In genomic region chr7:105527306-105527937, GRCm38 (mm10) we compare ENCODE assay signal across 8 mouse cellular contexts. TPM values are rescaled to one million over a fixed set of nuclear protein-coding genes. Genes with fewer than 3 reads are reported as not detected.
DNase-seq lines count a peak whose midpoint lies in the region; ATAC-seq and TF ChIP-seq lines count a peak whose summit lies in the region.

No protein-coding gene starts in this region.

- TF ChIP-seq RAD21 in MEL (IDR thresholded peaks at IDR 0.05; ENCODE audit: low read depth, low read length), result peak; percentile 55

- TF ChIP-seq CTCF in heart, adult 2 months (IDR thresholded peaks at IDR 0.05), result peak; percentile 77
- peak; percentile 34 to 59 (median 35) for TF ChIP-seq CTCF in MEL (IDR thresholded peaks at IDR 0.05 in 2 of 3, conservative IDR thresholded peaks at IDR 0.05 in 1 of 3; ENCODE audit: control insufficient read depth in 1 of 3, insufficient read depth in 1 of 3, low read depth in 2 of 3, low read length in 3 of 3, poor library complexity in 1 of 3, severe bottlenecking in 1 of 3)
- peak; percentile 59 for TF ChIP-seq CTCF in liver, embryonic 14.5 days (IDR thresholded peaks at IDR 0.05; ENCODE audit: low read depth)

- intact Hi-C loops in heart, adult 2 months (cut with DNase I), result no loop called here

- WGBS in heart, adult 2 months, result 65% methylated on average over 1 of the region's 1 CpGs
- 64% methylated on average over 1 of the region's 1 CpGs for WGBS in heart, embryonic 11.5 days (ENCODE audit: insufficient replicate concordance)
- WGBS in hindbrain, embryonic 16.5 days, result 52% methylated on average over 1 of the region's 1 CpGs
- 41% methylated on average over 1 of the region's 1 CpGs for WGBS in liver, embryonic 14.5 days (ENCODE audit: insufficient replicate concordance)

- H3K27ac ChIP-seq in heart, adult 2 months, result no peak overlapping the region
- H3K27ac ChIP-seq in heart, embryonic 11.5 days (ENCODE audit: low read depth, low read length), result no peak overlapping the region
- no peak overlapping the region for H3K27ac ChIP-seq in MEL (ENCODE audit: control insufficient read depth, low read depth, low read length)
- no peak overlapping the region for H3K27ac ChIP-seq in hindbrain, embryonic 16.5 days (ENCODE audit: low read depth, low read length)
- no peak overlapping the region for H3K27ac ChIP-seq in liver, embryonic 14.5 days

- H3K4me3 ChIP-seq in heart, adult 2 months, result no peak overlapping the region
- H3K4me3 ChIP-seq in heart, embryonic 11.5 days (ENCODE audit: low read depth, low read length), result no peak overlapping the region
- no peak overlapping the region for H3K4me3 ChIP-seq in MEL (ENCODE audit: control insufficient read depth in 1 of 2, insufficient read depth in 1 of 2, low read depth in 2 of 2, low read length in 2 of 2)
- no peak overlapping the region for H3K4me3 ChIP-seq in hindbrain, embryonic 16.5 days (ENCODE audit: low read length)
- no peak overlapping the region for H3K4me3 ChIP-seq in liver, embryonic 14.5 days (ENCODE audit: insufficient read depth in 1 of 2, low read depth in 2 of 2, low read length in 2 of 2)

- no peaks in the 10 kb centered on the region for H3K79me2 ChIP-seq in heart, adult 2 months (replicated peaks; ENCODE audit: control insufficient read depth, insufficient read depth, low read length)
- no peaks in the 10 kb centered on the region for H3K79me2 ChIP-seq in MEL (ENCODE audit: control insufficient read depth, insufficient read depth, low read length, poor library complexity)

- no peak overlapping the region for H3K4me2 ChIP-seq in heart, embryonic 11.5 days
- H3K4me2 ChIP-seq in hindbrain, embryonic 16.5 days (ENCODE audit: low read length), result no peak overlapping the region
- H3K4me2 ChIP-seq in liver, embryonic 14.5 days (ENCODE audit: low read depth), result no peak overlapping the region

- no peak for DNase-seq in heart, adult 2 months
- DNase-seq in MEL (ENCODE audit: low read depth, low spot score), result peak; percentile 24
- DNase-seq in embryo, embryonic 9.5 days (ENCODE audit: extremely low spot score), result peak; percentile 31
- DNase-seq in liver, embryonic 14.5 days (ENCODE audit: low read depth in 3 of 3, low spot score in 3 of 3), result no peak
- DNase-seq in right cerebral cortex, postnatal 4 days, result peak; percentile 12
- DNase-seq in urinary bladder, postnatal 10 days (ENCODE audit: low spot score), result no peak

- H3K4me1 ChIP-seq in heart, adult 2 months (ENCODE audit: control insufficient read depth, insufficient read depth, low read length), result no peaks in the 10 kb centered on the region
- H3K4me1 ChIP-seq in heart, embryonic 11.5 days (ENCODE audit: control insufficient read depth, insufficient read depth, low read length), result no peaks in the 10 kb centered on the region
- no peaks in the 10 kb centered on the region for H3K4me1 ChIP-seq in MEL (ENCODE audit: control insufficient read depth in 1 of 2, insufficient read depth in 2 of 2, low read length in 2 of 2)
- no peaks in the 10 kb centered on the region for H3K4me1 ChIP-seq in hindbrain, embryonic 16.5 days (ENCODE audit: control insufficient read depth, insufficient read depth, low read depth, low read length)
- no peaks in the 10 kb centered on the region for H3K4me1 ChIP-seq in liver, embryonic 14.5 days (replicated peaks; ENCODE audit: control insufficient read depth in 2 of 2, insufficient read depth in 2 of 2, low read length in 1 of 2)

- TF ChIP-seq EP300 in heart, adult 2 months (IDR thresholded peaks at IDR 0.05; ENCODE audit: insufficient read depth, low read depth, low read length), result no peak
- no peak for TF ChIP-seq EP300 in MEL (IDR thresholded peaks at IDR 0.05; ENCODE audit: low read depth in 1 of 2, low read length in 2 of 2)
- TF ChIP-seq EP300 in liver, embryonic 14.5 days (IDR thresholded peaks at IDR 0.05; ENCODE audit: low read depth), result no peak

- no peaks in the 10 kb centered on the region for H3K36me3 ChIP-seq in heart, adult 2 months (ENCODE audit: control insufficient read depth, insufficient read depth, low read length)
- no peaks in the 10 kb centered on the region for H3K36me3 ChIP-seq in heart, embryonic 11.5 days (ENCODE audit: control insufficient read depth, insufficient read depth, low read length)
- no peaks in the 10 kb centered on the region for H3K36me3 ChIP-seq in MEL (ENCODE audit: control insufficient read depth in 1 of 2, insufficient read depth in 2 of 2, low read length in 2 of 2)
- H3K36me3 ChIP-seq in hindbrain, embryonic 16.5 days (ENCODE audit: control insufficient read depth, insufficient read depth, low read length), result no peaks in the 10 kb centered on the region
- H3K36me3 ChIP-seq in liver, embryonic 14.5 days (replicated peaks; ENCODE audit: control insufficient read depth, insufficient read depth, low read depth), result no peaks in the 10 kb centered on the region

- no peak for ATAC-seq in heart, embryonic 11.5 days (replicated peaks; ENCODE audit: insufficient number of reproducible peaks, low FRiP score, low TSS enrichment)
- peak; percentile 92 for ATAC-seq in hindbrain, embryonic 16.5 days
- ATAC-seq in liver, embryonic 14.5 days (ENCODE audit: insufficient read depth), result no peak

- H3K9me3 ChIP-seq in heart, embryonic 11.5 days (replicated peaks; ENCODE audit: control insufficient read depth, low read length), result no peaks in the 10 kb centered on the region
- no peaks in the 10 kb centered on the region for H3K9me3 ChIP-seq in MEL (replicated peaks; ENCODE audit: insufficient read depth, low read length)
- H3K9me3 ChIP-seq in hindbrain, embryonic 16.5 days (ENCODE audit: control insufficient read depth, low read length), result no peaks in the 10 kb centered on the region
- H3K9me3 ChIP-seq in liver, embryonic 14.5 days (ENCODE audit: control insufficient read depth, low read length), result no peaks in the 10 kb centered on the region

- no peak overlapping the region for H3K9ac ChIP-seq in heart, adult 2 months (ENCODE audit: low read depth, low read length)
- no peak overlapping the region for H3K9ac ChIP-seq in heart, embryonic 11.5 days (ENCODE audit: low read depth, low read length)
- no peak overlapping the region for H3K9ac ChIP-seq in MEL (ENCODE audit: control insufficient read depth, low read depth, low read length, poor library complexity, severe bottlenecking)
- H3K9ac ChIP-seq in hindbrain, embryonic 16.5 days (ENCODE audit: low read depth, low read length), result no peak overlapping the region
- H3K9ac ChIP-seq in liver, embryonic 14.5 days (replicated peaks), result no peak overlapping the region

- TF ChIP-seq POLR2A in heart, adult 2 months (IDR thresholded peaks at IDR 0.05; ENCODE audit: insufficient read depth, low read depth, low read length), result no peak
- no peak for TF ChIP-seq POLR2A in MEL (IDR thresholded peaks at IDR 0.05; ENCODE audit: control insufficient read depth in 1 of 2, insufficient read depth in 1 of 2, low read depth in 1 of 2, low read length in 2 of 2, poor library complexity in 1 of 2)

- no peaks in the 10 kb centered on the region for H3K27me3 ChIP-seq in heart, adult 2 months (ENCODE audit: control insufficient read depth, insufficient read depth, low read length)
- H3K27me3 ChIP-seq in heart, embryonic 11.5 days (ENCODE audit: control insufficient read depth, insufficient read depth, low read length), result no peaks in the 10 kb centered on the region
- H3K27me3 ChIP-seq in MEL (ENCODE audit: control insufficient read depth in 1 of 2, insufficient read depth in 2 of 2, low read length in 2 of 2), result no peaks in the 10 kb centered on the region
- no peaks in the 10 kb centered on the region for H3K27me3 ChIP-seq in hindbrain, embryonic 16.5 days (replicated peaks; ENCODE audit: control insufficient read depth, insufficient read depth, low read length)
- no peaks in the 10 kb centered on the region for H3K27me3 ChIP-seq in liver, embryonic 14.5 days (ENCODE audit: control insufficient read depth, insufficient read depth, low read length)

TF ChIP-seq in MEL, 35 proteins besides CTCF, POLR2A, EP300 and RAD21:
- peak; percentile 43 for TF ChIP-seq SMC3 (IDR thresholded peaks at IDR 0.05; ENCODE audit: low read depth, low read length)
- no peak for TF ChIP-seq USF1 (IDR thresholded peaks at IDR 0.05; ENCODE audit: low read depth, low read length)

RNA-seq across cellular contexts. Expression of gene Smpd1, which starts 26.7 kb away (rescaled TPM):
- 100 to 1,000 TPM; 154 to 186 TPM for total RNA-seq in heart, adult 2 months (2021)
- polyA plus RNA-seq in heart, adult 2 months (2012; rRNA removed), result 190 and 211 TPM in 2 replicates
- polyA plus RNA-seq in heart, embryonic 11.5 days (2014; fragmentation: Nextera tagmentation; extraction: Ambion mirVana), result 53.8 and 62.2 TPM in 2 replicates
- total RNA-seq in MEL (2012; rRNA removed), result 17.9 and 22.2 TPM in 2 replicates
- 10 to 100 TPM; 32.3 to 98.7 TPM for polyA plus RNA-seq in MEL (2012; ENCODE audit: insufficient read depth in 1 of 2, insufficient read length in 2 of 2, low read depth in 1 of 2, low replicate concordance in 2 of 2, missing spikeins in 1 of 2)
- polyA plus RNA-seq in hindbrain, embryonic 16.5 days (2015; fragmentation: Nextera tagmentation; extraction: Ambion mirVana), result 110 and 111 TPM in 2 replicates
- 9.3 and 11.5 TPM in 2 replicates for polyA plus RNA-seq in liver, embryonic 14.5 days (2012; rRNA removed)
- polyA plus RNA-seq in liver, embryonic 14.5 days (2014; fragmentation: Nextera tagmentation; extraction: Ambion mirVana), result 22.3 and 25.2 TPM in 2 replicates

RNA-seq across cellular contexts. Expression of gene Cavin3, which starts 45.3 kb away (rescaled TPM):
- total RNA-seq in heart, adult 2 months (2021), result 10 to 100 TPM; 17.5 to 24.0 TPM
- 18.0 and 21.0 TPM in 2 replicates for polyA plus RNA-seq in heart, adult 2 months (2012; rRNA removed)
- polyA plus RNA-seq in heart, embryonic 11.5 days (2014; fragmentation: Nextera tagmentation; extraction: Ambion mirVana), result 71.2 and 74.7 TPM in 2 replicates
- not detected in 2 replicates for total RNA-seq in MEL (2012; rRNA removed)
- polyA plus RNA-seq in MEL (2012; ENCODE audit: insufficient read depth in 1 of 2, insufficient read length in 2 of 2, low read depth in 1 of 2, low replicate concordance in 2 of 2, missing spikeins in 1 of 2), result not detected
- 43.0 TPM in 2 replicates for polyA plus RNA-seq in hindbrain, embryonic 16.5 days (2015; fragmentation: Nextera tagmentation; extraction: Ambion mirVana)
- 2.3 and 2.6 TPM in 2 replicates for polyA plus RNA-seq in liver, embryonic 14.5 days (2012; rRNA removed)
- polyA plus RNA-seq in liver, embryonic 14.5 days (2014; fragmentation: Nextera tagmentation; extraction: Ambion mirVana), result 4.1 and 4.7 TPM in 2 replicates

RNA-seq across cellular contexts. Expression of gene Apbb1, which starts 54.0 kb away (rescaled TPM):
- total RNA-seq in heart, adult 2 months (2021), result 100 to 1,000 TPM; 123 to 147 TPM
- 259 and 333 TPM in 2 replicates for polyA plus RNA-seq in heart, adult 2 months (2012; rRNA removed)
- polyA plus RNA-seq in heart, embryonic 11.5 days (2014; fragmentation: Nextera tagmentation; extraction: Ambion mirVana), result 43.5 and 49.7 TPM in 2 replicates
- not detected in 2 replicates for total RNA-seq in MEL (2012; rRNA removed)
- under 1 TPM in 1 of 2 experiments, not detected in 1; 0.13 TPM for polyA plus RNA-seq in MEL (2012; ENCODE audit: insufficient read depth in 1 of 2, insufficient read length in 2 of 2, low read depth in 1 of 2, low replicate concordance in 2 of 2, missing spikeins in 1 of 2)
- polyA plus RNA-seq in hindbrain, embryonic 16.5 days (2015; fragmentation: Nextera tagmentation; extraction: Ambion mirVana), result 344 and 354 TPM in 2 replicates
- polyA plus RNA-seq in liver, embryonic 14.5 days (2012; rRNA removed), result 2.1 and 3.0 TPM in 2 replicates
- 1.6 and 2.3 TPM in 2 replicates for polyA plus RNA-seq in liver, embryonic 14.5 days (2014; fragmentation: Nextera tagmentation; extraction: Ambion mirVana)

Comparison
In these comparisons a context has a peak if more than half of its experiments do, and no peak if none do; other contexts are left out.
1. DNase-seq: peak in MEL (single experiment), embryo, embryonic 9.5 days (single experiment) and right cerebral cortex, postnatal 4 days (single experiment); none in heart, adult 2 months (0 of 2), liver, embryonic 14.5 days (0 of 3) and urinary bladder, postnatal 10 days (single experiment).
2. RNA of gene Apbb1, which starts 54.0 kb away (polyA plus RNA-seq): 344 to 354 TPM in hindbrain, embryonic 16.5 days, 259 to 333 TPM in heart, adult 2 months and 43.5 to 49.7 TPM in heart, embryonic 11.5 days; 1.6 to 3.0 TPM in liver, embryonic 14.5 days and 0.13 TPM in MEL; every median in the first group is over 10 times any median in the second.
3. Peak in every context shown above with its lines, with median percentiles within 50 percentile points of each other: CTCF ChIP-seq.